Mouse (Mus musculus): Measurements from ENCODE around the gene Clcn1.

DNA sequence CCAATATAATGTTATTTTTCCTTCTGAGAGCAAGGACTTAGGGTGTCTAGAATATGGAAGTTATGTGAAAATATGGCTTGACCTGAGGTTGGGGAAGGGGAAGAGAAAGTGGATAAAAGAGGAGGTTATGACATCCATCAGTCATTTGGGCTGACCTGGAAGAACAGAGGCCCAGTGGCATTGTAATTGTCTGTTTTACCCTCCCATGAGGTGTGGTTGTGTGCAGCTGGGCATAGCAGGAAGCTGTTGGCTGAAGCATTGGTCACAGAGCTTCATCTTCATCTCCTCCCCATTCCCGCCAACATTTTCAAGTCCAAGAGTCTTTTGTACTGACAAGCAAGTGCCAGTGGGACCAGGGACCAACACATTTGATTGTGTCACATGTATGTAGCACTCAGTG lies 57.8 kb downstream of the Clcn1 start:
- TF ChIP-seq POLR2A (IDR thresholded peaks at IDR 0.05; ENCODE audit: borderline replicate concordance, low read depth, low read length) (no peak), CTCF (IDR thresholded peaks at IDR 0.05; ENCODE audit: low read depth, low read length) (no peak)

Data from bone marrow macrophage, adult 2 months (primary cell).